Mouse (Mus musculus): Measurements from ENCODE around the gene Crmp1. TPM values are rescaled to one million over a fixed set of nuclear protein-coding genes. Genes with fewer than 3 reads are reported as not detected.

Gene Crmp1
- polyA plus RNA-seq, 1 experiment from 2014 or later: 9.4 TPM

- Histone ChIP-seq H3K4me3 (ENCODE audit: low read depth, low read length) (no peak overlapping the region), H3K4me1 (replicated peaks; ENCODE audit: control insufficient read depth, insufficient read depth, low read length) (peaks cover 5% of the 10 kb centered on the region; the same call in 1 of the 2 replicates), H3K27ac (ENCODE audit: low read depth, low read length) (no peak overlapping the region), H3K9ac (ENCODE audit: low read depth, low read length) (no peak overlapping the region), H3K4me2 (no peak overlapping the region), H3K9me3 (ENCODE audit: control insufficient read depth, low read length) (no peaks in the 10 kb centered on the region), H3K36me3 (ENCODE audit: control insufficient read depth, insufficient read depth, low read length) (no peaks in the 10 kb centered on the region), H3K27me3 (replicated peaks; ENCODE audit: control insufficient read depth, insufficient read depth, low read length) (peaks cover 85% of the 10 kb centered on the region)
- no peak for ATAC-seq (replicated peaks; ENCODE audit: low FRiP score)
- DNase-seq (ENCODE audit: low spot score): peak; percentile 79
- WGBS: 4% methylated on average over 19 of the region's 19 CpGs
These were observed 1.6 kb downstream of the Crmp1 start for GRCm38 (mm10) chr5:37243169-37243886.

GRCm38 (mm10) chr5:37244161-37244560 is 2.4 kb downstream of the Crmp1 start:
- Histone ChIP-seq H3K27ac (ENCODE audit: low read depth, low read length) (no peak overlapping the region), H3K9ac (ENCODE audit: low read depth, low read length) (no peak overlapping the region), H3K4me3 (ENCODE audit: low read depth, low read length) (no peak overlapping the region), H3K4me1 (replicated peaks; ENCODE audit: control insufficient read depth, insufficient read depth, low read length) (peaks cover 5% of the 10 kb centered on the region; the same call in 1 of the 2 replicates), H3K27me3 (replicated peaks; ENCODE audit: control insufficient read depth, insufficient read depth, low read length) (peaks cover 85% of the 10 kb centered on the region), H3K36me3 (ENCODE audit: control insufficient read depth, insufficient read depth, low read length) (no peaks in the 10 kb centered on the region), H3K9me3 (ENCODE audit: control insufficient read depth, low read length) (no peaks in the 10 kb centered on the region), H3K4me2 (0 out of 2 replicates have a peak overlapping the region, but pooled peaks have one; percentile 1)
- DNase-seq (ENCODE audit: low spot score): no peak
- WGBS: 6% methylated on average over 13 of the region's 13 CpGs
- no peak for ATAC-seq (replicated peaks; ENCODE audit: low FRiP score)

GRCm38 (mm10) chr5:37244666-37245242 is 3.0 kb downstream of the Crmp1 start:
- H3K9me3 ChIP-seq (ENCODE audit: control insufficient read depth, low read length): no peaks in the 10 kb centered on the region
- ATAC-seq (replicated peaks; ENCODE audit: low FRiP score): no peak
- H3K27me3 ChIP-seq (replicated peaks; ENCODE audit: control insufficient read depth, insufficient read depth, low read length): peaks cover 81% of the 10 kb centered on the region
- DNase-seq (ENCODE audit: low spot score): no peak
- 25% methylated on average over 9 of the region's 9 CpGs for WGBS
- no peak overlapping the region for H3K4me3 ChIP-seq (ENCODE audit: low read depth, low read length)
- no peaks in the 10 kb centered on the region for H3K36me3 ChIP-seq (ENCODE audit: control insufficient read depth, insufficient read depth, low read length)
- no peak overlapping the region for H3K27ac ChIP-seq (ENCODE audit: low read depth, low read length)
- peaks cover 5% of the 10 kb centered on the region; the same call in 1 of the 2 replicates for H3K4me1 ChIP-seq (replicated peaks; ENCODE audit: control insufficient read depth, insufficient read depth, low read length)
- H3K9ac ChIP-seq (ENCODE audit: low read depth, low read length): no peak overlapping the region
- no peak overlapping the region; the same call in 1 of the 2 replicates for H3K4me2 ChIP-seq

- ATAC-seq (replicated peaks; ENCODE audit: low FRiP score) (no peak), DNase-seq (ENCODE audit: low spot score) (peak; percentile 56)
- Histone ChIP-seq H3K9ac (ENCODE audit: low read depth, low read length) (no peak overlapping the region), H3K27ac (ENCODE audit: low read depth, low read length) (no peak overlapping the region), H3K4me2 (peak overlapping the region; percentile 60), H3K27me3 (replicated peaks; ENCODE audit: control insufficient read depth, insufficient read depth, low read length) (peaks cover 72% of the 10 kb centered on the region), H3K4me1 (replicated peaks; ENCODE audit: control insufficient read depth, insufficient read depth, low read length) (peaks cover 5% of the 10 kb centered on the region; the same call in 1 of the 2 replicates), H3K4me3 (ENCODE audit: low read depth, low read length) (peak overlapping the region; percentile 50), H3K9me3 (ENCODE audit: control insufficient read depth, low read length) (no peaks in the 10 kb centered on the region), H3K36me3 (ENCODE audit: control insufficient read depth, insufficient read depth, low read length) (no peaks in the 10 kb centered on the region)
- 1% methylated on average over 41 of the region's 42 CpGs for WGBS
These were observed 3.9 kb downstream of the Crmp1 start for GRCm38 (mm10) chr5:37245651-37246050.

- Histone ChIP-seq H3K36me3 (ENCODE audit: control insufficient read depth, insufficient read depth, low read length) (no peaks in the 10 kb centered on the region), H3K4me1 (replicated peaks; ENCODE audit: control insufficient read depth, insufficient read depth, low read length) (peaks cover 5% of the 10 kb centered on the region; the same call in 1 of the 2 replicates), H3K27me3 (replicated peaks; ENCODE audit: control insufficient read depth, insufficient read depth, low read length) (peaks cover 66% of the 10 kb centered on the region), H3K4me3 (ENCODE audit: low read depth, low read length) (peak overlapping the region; percentile 50), H3K4me2 (peak overlapping the region; percentile 60), H3K9ac (ENCODE audit: low read depth, low read length) (no peak overlapping the region), H3K9me3 (ENCODE audit: control insufficient read depth, low read length) (no peaks in the 10 kb centered on the region), H3K27ac (ENCODE audit: low read depth, low read length) (no peak overlapping the region)
- no peak; the same call in 1 of the 2 replicates for ATAC-seq (replicated peaks; ENCODE audit: low FRiP score)
- 3% methylated on average over 33 of the region's 37 CpGs for WGBS
- DNase-seq (ENCODE audit: low spot score): no peak
These were observed 4.6 kb downstream of the Crmp1 start for GRCm38 (mm10) chr5:37246138-37246910.

- Histone ChIP-seq H3K9me3 (ENCODE audit: control insufficient read depth, low read length) (no peaks in the 10 kb centered on the region), H3K27me3 (replicated peaks; ENCODE audit: control insufficient read depth, insufficient read depth, low read length) (peaks cover 54% of the 10 kb centered on the region), H3K36me3 (ENCODE audit: control insufficient read depth, insufficient read depth, low read length) (no peaks in the 10 kb centered on the region), H3K4me2 (no peak overlapping the region), H3K4me1 (replicated peaks; ENCODE audit: control insufficient read depth, insufficient read depth, low read length) (no peaks in the 10 kb centered on the region; the same call in 1 of the 2 replicates), H3K9ac (ENCODE audit: low read depth, low read length) (no peak overlapping the region), H3K27ac (ENCODE audit: low read depth, low read length) (no peak overlapping the region), H3K4me3 (ENCODE audit: low read depth, low read length) (no peak overlapping the region)
- ATAC-seq (replicated peaks; ENCODE audit: low FRiP score): no peak
- WGBS: 39% methylated on average over 4 of the region's 4 CpGs
- no peak for DNase-seq (ENCODE audit: low spot score)
These were observed 5.7 kb downstream of the Crmp1 start for GRCm38 (mm10) chr5:37247456-37247855.

- DNase-seq (ENCODE audit: low spot score): no peak
- 82% methylated on average over 3 of the region's 3 CpGs for WGBS
- Histone ChIP-seq H3K27me3 (replicated peaks; ENCODE audit: control insufficient read depth, insufficient read depth, low read length) (peaks cover 40% of the 10 kb centered on the region), H3K4me2 (no peak overlapping the region), H3K9me3 (ENCODE audit: control insufficient read depth, low read length) (no peaks in the 10 kb centered on the region), H3K27ac (ENCODE audit: low read depth, low read length) (no peak overlapping the region), H3K4me3 (ENCODE audit: low read depth, low read length) (no peak overlapping the region), H3K36me3 (ENCODE audit: control insufficient read depth, insufficient read depth, low read length) (no peaks in the 10 kb centered on the region), H3K4me1 (replicated peaks; ENCODE audit: control insufficient read depth, insufficient read depth, low read length) (no peaks in the 10 kb centered on the region; the same call in 1 of the 2 replicates), H3K9ac (ENCODE audit: low read depth, low read length) (no peak overlapping the region)
- no peak for ATAC-seq (replicated peaks; ENCODE audit: low FRiP score)
These were observed 7.1 kb downstream of the Crmp1 start for GRCm38 (mm10) chr5:37248870-37249269.

GRCm38 (mm10) chr5:37251596-37251995 is 9.9 kb downstream of the Crmp1 start:
- DNase-seq (ENCODE audit: low spot score) (no peak), ATAC-seq (replicated peaks; ENCODE audit: low FRiP score) (no peak)
- Histone ChIP-seq H3K27ac (ENCODE audit: low read depth, low read length) (no peak overlapping the region), H3K9me3 (ENCODE audit: control insufficient read depth, low read length) (no peaks in the 10 kb centered on the region), H3K4me3 (ENCODE audit: low read depth, low read length) (no peak overlapping the region), H3K4me2 (no peak overlapping the region), H3K4me1 (replicated peaks; ENCODE audit: control insufficient read depth, insufficient read depth, low read length) (no peaks in the 10 kb centered on the region), H3K36me3 (ENCODE audit: control insufficient read depth, insufficient read depth, low read length) (no peaks in the 10 kb centered on the region), H3K9ac (ENCODE audit: low read depth, low read length) (no peak overlapping the region), H3K27me3 (replicated peaks; ENCODE audit: control insufficient read depth, insufficient read depth, low read length) (peaks cover 13% of the 10 kb centered on the region)
- WGBS: 62% methylated on average over 3 of the region's 3 CpGs

All from liver, embryonic 11.5 days (tissue).